Mouse (Mus musculus) large intestine, adult 2 months (tissue): Measurements from ENCODE around the gene Sipa1l2. TPM values are rescaled to one million over a fixed set of nuclear protein-coding genes. Genes with fewer than 3 reads are reported as not detected.

Experiments
- DNase-seq: peaks from one replicate; pipeline ENCODE4 v3.0.0-alpha.2; 2012; ENCODE audit warnings: low read depth, low spot score
- WGBS: fragments of 180-500 bp; shearing (Covaris S2); methylation state at CpG from one replicate; pipeline ENCODE4 v1.1.7; 2018; 5-methylcytosine and 5-hydroxymethylcytosine counted together
- polyA plus RNA-seq: library from polyadenylated mRNA; depleted of rRNA; stranded (reverse); fragments of >200 nt; gene quantifications from 2 replicates; pipeline ENCODE4 v1.2.3, GENCODE M21; 2012

The Sipa1l2 gene
- polyA plus RNA-seq, 1 experiment, result 5.9 TPM

DNA sequence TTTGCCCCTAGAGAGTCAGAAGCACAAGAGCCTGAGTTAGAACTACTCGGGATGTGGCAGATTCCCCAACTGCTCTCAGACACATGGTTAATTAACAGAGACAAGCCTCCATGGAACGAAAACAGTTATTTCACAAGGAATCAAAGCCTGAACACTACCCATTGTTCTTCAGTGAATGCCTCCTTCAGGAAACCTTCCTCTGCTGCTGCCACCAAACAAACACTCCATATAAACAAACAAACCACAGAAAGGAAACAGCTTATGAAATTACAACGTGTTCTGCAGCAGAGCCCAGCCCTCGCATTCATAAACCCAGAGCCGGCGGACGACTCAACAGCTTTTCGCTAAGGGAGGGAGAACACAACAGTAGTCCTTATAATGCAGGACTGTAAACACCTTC, 52.2 kb downstream of the Sipa1l2 start:
- no peak for DNase-seq
- 60% methylated on average over 8 of the region's 8 CpGs for WGBS

DNA sequence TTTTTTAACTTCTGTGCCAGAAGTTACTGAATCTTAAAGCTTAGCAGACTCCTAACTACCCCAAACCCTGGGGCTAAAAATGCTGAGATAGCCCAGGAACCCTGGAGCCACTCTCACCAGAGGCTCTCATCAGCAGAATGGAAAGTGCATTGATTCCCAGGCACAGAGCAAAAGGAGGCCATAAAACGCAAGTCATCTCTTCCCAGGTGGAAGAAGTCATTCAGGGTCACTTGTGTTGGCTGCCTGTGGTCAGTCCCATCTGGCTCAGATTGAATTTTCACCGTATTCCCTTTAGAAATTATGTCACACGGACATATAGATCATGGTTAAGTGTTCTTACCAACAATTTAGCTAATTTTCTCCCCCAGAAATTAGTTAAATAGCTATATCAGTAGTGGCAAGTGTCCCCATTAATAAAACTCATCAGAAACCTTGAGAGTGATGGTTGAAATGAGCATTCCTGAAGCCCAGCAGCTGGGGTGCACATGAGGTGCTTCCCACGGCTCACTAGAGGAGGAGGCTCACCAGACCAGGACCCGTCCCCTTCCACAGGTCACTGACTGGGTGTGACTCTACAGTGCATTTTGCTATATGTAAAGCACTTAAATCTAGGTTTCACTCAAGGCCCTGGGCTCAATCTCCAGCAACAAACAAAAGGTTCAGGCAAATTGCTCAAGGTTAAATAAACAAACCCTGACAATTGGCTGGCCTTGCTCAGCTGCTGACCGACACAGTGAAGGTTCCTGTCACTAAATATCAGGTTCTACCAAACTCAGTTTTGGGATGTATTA, 53.3 kb downstream of the Sipa1l2 start:
- no peak for DNase-seq
- WGBS, result 71% methylated on average over 6 of the region's 6 CpGs

DNA sequence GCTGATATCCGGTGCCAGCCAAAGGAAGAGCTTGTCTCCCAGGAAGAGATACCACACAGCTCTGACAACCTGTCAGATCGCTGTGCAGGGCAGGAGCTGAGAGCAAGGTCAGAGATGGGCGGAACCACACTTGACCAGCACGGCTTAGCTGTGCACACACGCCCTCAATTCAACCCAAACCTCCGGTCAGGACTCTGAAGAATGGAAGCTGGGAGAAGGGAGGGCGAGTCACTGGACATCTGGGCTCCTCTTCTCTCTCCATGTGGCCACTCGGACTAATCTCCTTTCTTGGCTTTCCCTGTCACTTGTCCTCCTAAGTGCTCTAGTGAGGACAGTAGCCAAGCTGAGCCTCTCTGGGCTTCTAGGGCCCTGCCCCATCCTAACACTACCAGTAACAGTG, 53.9 kb downstream of the Sipa1l2 start:
- DNase-seq, result no peak
- 61% methylated on average over 8 of the region's 8 CpGs for WGBS

DNA sequence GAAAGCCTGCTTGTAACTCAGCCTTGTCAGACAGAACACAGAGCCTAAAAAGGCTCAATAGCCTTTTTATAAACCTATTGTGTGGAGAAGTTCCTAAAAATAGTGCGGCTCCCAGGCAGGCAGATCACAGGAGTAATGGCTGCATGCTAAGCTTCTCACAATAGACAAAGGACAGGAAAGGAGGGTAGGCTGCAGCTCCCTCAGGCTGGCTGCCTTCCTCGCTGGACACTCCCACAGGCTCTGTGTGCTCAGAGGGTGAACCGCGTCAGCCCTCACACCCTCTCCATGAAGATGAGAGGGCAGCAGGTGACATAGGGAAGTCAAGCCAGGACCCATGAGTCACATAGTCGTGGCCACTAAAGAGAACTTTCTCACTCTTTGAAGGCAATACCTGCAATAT, 55.7 kb downstream of the Sipa1l2 start:
- no peak for DNase-seq
- WGBS, result 23% methylated on average over 5 of the region's 5 CpGs

DNA sequence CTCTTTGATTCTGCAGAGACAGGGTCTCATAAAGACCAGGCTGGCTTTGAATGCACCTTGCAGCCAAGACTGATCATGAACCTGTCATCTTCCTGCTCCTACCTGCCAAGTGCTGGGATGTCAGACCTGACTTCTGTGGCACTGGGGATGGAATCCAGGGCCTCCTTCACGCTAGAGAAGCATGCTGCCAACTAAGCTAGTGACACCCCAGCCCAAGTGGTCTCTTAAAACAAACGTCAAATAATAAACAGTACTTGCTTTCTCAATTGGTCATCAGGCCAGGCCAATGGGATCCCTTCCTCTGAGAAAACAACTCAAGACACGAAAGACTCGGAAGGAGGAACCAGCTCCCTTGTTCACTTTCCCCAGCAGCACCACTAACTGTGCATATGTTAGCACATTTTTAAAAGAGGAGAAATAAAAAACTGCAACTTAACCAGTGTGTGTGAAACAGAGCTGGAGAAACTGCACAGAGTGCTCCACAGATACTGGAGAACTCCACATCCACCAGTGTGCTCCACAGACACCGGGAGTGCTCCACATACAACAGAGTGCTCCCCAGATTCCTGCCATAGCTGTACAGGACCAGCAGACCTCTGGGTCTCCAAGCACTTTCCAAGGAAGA, 56.3 kb downstream of the Sipa1l2 start:
- WGBS, result 78% methylated on average over 5 of the region's 5 CpGs
- DNase-seq, result no peak

DNA sequence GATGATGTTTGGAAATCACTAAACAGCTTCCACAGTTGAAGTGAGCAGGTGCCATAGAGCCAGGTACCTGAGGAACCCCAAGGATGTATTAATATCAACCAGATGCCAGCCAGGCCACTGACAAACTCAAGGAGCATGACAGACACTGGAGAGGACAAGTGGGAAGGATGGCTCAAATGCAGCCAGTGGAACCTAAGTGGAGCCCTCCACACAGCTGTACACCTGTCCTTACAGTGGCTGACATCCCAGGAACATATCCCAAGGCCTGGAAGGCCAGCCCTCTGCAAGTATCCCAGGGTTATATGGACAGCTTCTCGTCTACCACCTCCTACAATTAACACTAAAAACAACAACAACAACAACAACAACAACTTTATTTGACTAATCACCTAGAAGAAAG, 57.0 kb downstream of the Sipa1l2 start:
- no peak for DNase-seq

DNA sequence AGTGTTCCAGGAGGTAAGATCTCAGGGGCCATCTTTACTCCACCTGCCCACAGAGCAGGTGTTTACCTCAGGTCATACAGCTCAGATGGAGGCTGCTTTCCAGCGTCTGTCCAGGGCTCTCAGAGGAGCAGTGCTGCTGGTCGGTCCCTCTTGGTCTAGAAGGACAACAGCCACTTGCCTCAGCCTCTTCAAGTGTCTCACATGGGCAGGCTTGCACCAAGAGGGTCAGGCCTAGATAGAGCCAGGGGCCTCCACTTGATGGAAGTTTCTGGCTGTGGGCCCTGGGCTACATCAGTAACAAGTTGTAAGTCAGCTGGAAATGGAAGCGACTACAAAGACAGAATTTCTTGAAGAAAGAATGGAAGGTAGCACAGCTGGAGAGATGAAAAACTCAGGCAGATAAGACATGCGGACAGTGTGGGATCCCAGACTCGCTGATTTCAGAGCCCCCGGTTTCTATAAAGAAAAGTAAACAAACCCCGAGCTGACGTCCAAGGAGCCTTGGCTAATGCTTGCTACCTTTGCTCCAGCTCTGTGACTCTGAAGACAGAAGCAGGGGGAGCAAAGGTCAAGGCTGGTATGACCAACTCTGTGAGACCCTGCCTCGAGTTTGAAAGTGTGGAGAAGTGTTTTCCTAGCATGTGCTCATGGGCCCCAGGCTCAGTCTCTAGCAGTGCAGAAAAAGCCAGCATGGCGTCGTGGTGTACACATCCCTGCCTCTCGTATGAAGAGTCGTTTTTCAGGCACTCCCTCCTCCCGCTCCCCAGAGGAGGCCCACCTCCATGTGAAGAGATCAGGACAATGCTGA, 58.5 kb downstream of the Sipa1l2 start:
- WGBS, result 55% methylated on average over 14 of the region's 14 CpGs
- no peak for DNase-seq

More for the DNA sequence above, 57.0 kb downstream of the Sipa1l2 start:
- WGBS, result 97% methylated on average over 1 of the region's 1 CpGs

DNA sequence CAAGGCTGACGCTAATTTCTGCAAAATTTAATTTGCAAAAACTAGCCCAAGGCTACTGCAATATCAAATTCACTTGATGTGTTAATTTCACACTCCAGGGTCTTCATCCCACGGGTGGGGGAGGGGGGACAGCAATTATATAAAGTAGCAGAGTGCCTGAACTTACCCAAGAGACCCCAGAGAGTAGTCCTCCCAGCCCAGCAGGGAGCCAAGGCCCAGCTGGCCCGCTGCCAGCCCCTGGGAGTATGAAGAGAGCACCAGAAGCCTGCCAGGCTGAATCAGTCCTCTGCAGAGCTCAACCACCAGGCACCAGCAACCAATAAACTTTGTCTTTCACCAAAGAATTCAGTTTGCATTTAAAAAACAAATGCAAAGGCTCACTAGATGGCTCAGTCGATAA, 59.8 kb downstream of the Sipa1l2 start:
- no peak for DNase-seq
- 56% methylated on average over 4 of the region's 4 CpGs for WGBS

DNA sequence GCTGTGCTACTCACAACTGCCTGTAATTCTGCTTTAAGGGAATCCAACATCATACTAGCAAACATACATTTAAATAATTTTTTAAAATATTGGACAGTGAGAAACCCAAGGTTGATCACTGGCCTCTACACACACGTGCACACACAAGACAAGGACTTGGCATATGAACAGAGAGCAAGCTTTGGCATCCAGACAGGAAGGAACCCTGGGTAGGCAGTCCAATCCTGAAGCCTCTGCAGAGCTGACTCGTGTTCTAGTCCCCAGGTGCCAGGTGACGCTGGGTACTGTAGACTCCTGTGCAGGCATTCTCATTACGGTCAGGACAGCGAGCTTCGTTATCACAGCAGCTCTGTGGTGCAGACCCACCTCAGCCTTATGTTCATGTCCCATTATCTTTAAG, 60.4 kb downstream of the Sipa1l2 start:
- 86% methylated on average over 6 of the region's 6 CpGs for WGBS

DNA sequence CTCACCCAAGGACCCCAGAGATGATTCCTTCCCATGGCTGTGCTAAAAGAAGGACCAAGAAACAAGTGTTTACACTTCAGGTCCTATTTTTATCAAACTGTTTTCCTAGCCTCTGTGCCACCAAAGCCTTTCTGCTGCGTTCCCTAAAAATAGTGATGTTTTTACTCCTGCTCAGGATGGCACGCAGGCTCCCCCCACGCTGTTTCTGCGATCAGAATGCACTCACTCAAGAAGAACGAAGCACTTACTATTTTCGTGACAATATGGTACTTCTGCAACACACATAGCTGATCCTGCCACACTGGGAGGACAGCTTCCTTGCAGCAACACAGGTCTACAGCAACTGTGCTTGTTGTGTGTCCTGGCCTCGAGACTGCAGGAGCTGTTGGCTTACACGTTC, 62.3 kb downstream of the Sipa1l2 start:
- no peak for DNase-seq
- WGBS, result 81% methylated on average over 8 of the region's 8 CpGs

More for the DNA sequence above, 60.4 kb downstream of the Sipa1l2 start:
- no peak for DNase-seq

DNA sequence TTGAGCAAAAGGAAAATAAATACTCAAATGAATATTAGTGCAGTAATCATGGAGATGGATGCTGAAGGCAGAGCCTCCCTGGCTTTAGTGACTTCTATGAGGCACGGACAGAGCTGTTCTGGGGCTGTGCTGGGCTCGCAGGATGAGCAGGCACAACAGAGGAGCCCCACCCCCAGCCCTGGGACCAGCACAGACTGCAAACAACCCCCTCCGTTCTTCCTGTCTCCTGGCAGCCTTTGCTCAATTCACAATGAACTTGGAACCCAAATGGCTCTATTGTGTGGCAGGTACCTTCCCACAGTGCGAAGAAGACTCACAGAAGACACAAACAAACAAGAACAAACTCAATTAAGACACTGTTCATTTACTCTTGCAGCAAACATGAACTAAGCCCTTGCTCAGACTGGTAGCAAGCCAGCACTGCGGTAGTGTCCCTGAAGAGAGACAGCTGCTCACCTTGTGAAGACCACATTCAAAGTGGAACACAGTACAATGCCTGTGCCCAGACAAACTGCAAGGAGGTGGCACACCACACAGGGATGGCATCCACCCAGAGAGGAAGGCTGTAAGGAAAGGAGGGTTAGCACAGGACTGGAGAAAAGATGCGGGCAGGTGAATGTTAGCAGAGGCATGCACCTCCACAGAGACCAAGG, 64.9 kb downstream of the Sipa1l2 start:
- 45% methylated on average over 6 of the region's 6 CpGs for WGBS
- no peak for DNase-seq

DNA sequence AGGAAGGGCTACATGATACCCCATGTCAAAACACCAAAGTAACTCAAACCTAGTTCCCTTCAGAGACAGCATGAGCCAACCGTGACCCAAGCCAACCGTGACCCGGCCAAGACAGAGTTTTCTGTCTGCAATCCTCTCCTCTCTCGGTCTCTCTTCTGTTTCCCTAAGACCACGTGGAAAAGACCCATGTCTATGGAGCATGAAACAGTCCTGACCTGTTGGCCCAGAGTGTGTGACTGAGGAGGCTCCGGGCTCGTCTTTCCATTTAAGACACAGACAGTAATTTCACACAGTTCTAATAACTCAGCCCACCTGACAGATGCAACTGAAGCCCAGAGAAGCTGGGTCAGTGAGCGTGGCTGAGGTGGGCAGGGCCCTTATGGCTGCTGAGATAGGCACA, 65.8 kb downstream of the Sipa1l2 start:
- WGBS, result 95% methylated on average over 8 of the region's 8 CpGs
- DNase-seq, result no peak

DNA sequence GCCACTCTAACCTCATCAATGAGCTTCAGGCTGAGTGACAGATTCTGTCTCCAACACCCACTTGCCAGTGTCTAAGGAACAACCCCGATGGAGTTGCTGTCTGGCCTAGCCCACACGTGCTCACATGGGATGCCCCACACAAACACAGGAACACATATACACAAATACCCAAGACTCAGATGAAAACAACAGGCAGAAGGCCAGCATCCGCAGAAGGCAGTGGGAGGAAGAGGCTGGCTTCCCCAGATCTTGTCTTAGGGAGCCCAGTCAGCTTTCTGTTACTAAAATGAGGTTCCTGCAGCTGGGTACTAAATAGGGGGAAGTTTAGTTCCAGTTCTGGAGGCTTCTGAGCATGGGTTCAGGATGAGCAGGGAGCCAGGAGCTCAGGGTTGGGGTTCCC, 66.8 kb downstream of the Sipa1l2 start:
- 90% methylated on average over 3 of the region's 3 CpGs for WGBS
- no peak for DNase-seq

DNA sequence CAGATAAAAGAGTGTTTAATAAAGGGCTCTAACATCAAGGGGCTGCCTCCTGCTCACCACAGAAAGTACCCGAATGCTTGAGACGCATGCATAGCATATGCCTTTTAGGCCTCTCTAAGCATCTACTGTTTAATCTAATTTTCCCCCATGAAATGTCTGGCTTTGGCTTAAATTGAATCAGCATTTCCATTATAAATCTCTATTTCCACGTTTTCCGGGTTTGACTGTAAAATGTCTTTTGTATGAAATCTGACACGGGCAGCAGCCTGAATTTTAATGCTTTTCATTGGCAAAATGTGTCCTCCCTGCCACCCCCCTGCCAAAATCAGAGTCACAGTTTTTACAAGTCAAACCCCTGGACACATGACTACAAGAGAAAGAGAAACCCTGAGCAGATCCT, 69.6 kb downstream of the Sipa1l2 start:
- WGBS, result 79% methylated on average over 5 of the region's 5 CpGs

DNA sequence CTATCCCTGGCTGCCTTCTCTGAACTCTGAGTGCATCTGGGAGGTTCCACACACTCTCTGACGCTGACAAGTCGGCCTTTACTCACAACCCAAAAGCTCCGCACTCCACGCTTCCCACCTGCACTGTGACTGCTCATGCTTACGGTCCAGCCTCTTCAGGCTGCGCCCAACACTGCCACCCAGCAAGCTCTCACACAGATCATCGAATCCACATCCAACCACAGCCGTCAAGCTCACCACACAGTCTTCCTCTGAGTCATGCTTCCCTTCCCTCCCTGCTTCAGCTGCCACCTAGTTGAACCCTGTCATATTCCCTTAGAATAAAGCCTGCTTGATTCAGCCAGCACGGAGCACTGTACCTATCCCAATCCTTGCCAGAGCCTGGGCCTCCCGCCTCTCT, 71.1 kb downstream of the Sipa1l2 start:
- no peak for DNase-seq
- 64% methylated on average over 10 of the region's 10 CpGs for WGBS

More for the DNA sequence above, 69.6 kb downstream of the Sipa1l2 start:
- DNase-seq, result no peak

DNA sequence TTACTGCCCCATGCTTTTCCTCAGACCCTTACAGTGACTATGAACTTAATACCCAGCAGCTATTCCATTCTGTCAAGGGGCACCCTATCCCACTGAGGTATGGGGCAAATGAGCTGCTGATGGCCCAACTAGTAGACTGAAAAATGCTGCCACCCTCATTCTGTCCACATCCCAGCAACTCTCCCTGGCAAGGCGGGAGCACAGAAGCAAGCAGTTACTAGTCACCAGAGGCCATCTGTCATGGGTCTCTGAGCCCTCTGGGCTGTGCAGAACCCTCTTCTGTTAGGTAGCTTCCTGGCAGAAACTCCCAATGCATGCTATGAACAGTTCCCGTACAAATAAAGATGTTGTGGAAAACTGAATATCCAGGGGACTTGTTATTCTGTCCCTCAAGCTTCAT, 74.1 kb downstream of the Sipa1l2 start:
- DNase-seq, result no peak

DNA sequence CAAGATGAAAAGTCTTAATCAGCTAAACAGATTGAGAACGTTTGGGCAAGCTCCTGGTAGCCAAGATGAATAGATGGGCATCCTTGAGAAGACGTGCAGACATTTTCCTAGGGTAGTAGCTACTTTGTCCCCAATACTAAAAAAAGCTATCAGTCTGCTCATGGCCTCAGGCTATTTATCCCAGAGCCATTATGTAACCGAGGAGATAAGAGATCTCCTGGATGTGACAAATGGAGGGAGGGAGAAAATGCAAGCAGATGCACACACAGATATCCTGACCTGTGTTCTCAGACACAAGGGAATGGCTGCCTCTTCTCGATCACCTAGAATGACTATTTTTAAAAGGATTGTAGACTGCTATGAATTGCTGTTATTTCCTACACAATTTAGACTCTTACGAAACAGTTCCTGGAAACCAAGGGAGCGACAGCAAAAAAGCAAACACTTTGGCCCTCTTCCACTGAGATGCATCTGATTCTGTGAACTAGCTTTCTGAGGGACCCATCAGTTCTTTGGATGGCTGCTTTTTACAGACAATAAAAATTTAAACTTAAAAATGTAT, 76.3 kb downstream of the Sipa1l2 start:
- no peak for DNase-seq
- 54% methylated on average over 6 of the region's 6 CpGs for WGBS

More for the DNA sequence above, 74.1 kb downstream of the Sipa1l2 start:
- WGBS, result 85% methylated on average over 2 of the region's 2 CpGs

DNA sequence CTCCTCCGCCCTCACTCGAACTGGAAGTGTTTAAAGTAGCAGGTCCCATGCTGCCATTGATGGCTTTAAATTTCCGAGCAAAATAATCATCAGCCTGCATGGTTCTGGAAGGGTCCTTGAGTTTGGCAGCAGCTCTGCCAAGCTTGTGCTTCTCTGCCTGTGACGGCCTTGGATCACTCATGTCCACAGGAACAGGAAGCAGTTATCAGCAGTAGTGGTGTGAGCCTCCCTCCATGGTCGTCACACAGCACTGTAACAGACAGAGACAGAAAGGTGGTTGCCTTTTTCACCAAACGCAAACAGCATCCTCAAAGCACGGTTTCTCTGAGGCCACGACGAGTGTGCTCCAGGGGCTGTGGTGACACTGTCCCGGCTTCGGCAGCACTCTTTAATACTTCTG, 77.2 kb downstream of the Sipa1l2 start:
- 91% methylated on average over 11 of the region's 11 CpGs for WGBS
- no peak for DNase-seq

DNA sequence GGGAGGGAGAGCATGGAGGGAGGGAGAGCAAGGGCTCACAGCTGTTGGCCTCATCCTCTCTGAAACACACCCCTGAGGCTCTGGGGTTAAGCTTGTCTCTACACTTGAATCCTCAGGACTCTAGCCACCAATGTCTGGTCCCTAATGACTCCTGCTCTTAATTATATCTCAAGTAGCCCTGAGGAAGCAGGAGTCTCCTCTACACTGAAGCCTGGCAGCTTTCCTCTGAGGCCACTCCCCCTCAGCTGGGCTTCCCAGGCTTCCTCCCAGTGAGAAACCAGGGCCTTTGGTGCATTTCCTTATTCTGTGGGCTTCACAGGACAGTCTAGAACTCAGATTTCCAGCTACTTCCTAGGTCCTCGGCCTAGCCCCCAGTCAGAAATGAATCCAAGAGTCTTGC, 80.9 kb downstream of the Sipa1l2 start:
- no peak for DNase-seq
- WGBS, result 51% methylated on average over 1 of the region's 1 CpGs

DNA sequence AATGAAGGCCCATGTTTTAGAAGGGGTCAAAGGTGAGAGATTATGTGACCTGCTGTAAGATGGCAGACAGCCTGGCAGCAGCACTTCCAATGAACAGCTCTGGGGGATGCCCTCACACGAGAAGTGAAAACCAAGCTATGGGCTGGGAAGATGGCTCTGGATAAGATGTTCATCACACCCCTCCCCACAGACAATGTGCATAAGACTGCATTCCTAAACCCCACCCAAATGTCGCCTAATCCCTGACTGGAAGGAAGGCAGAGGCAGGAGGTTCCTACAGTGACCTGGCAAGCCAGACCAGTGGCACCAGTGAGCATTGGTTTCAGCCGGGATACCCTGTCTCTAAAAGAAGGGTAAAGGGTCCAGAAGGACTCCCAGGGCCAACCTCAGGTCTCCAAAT, 83.9 kb downstream of the Sipa1l2 start:
- 94% methylated on average over 3 of the region's 3 CpGs for WGBS
- no peak for DNase-seq
